Mouse (Mus musculus): ENCODE results near the gene Tmem43. TPM values are rescaled to one million over a fixed set of nuclear protein-coding genes. Genes with fewer than 3 reads are reported as not detected.
A peak's percentile ranks its signal among the peaks of the same experiment; 100 is the strongest.
"Not testable (repeated sequence)": the region's sequence is repeated elsewhere in the genome, so short reads cannot be mapped to it uniquely, and the experiment has no call there.

The Tmem43 gene
- 34.5 and 42.4 TPM in 2 replicates for total RNA-seq (2021)
- long read RNA-seq, transcript Tmem43-201 (12 exons, 2,903 nt) = major isoform, 7 of 13 reads
- long read RNA-seq, partial matches to known transcripts = 5 of 13 reads
- long read RNA-seq, other reads (novel, unspliced or antisense) = 1 of 13 reads

DNA sequence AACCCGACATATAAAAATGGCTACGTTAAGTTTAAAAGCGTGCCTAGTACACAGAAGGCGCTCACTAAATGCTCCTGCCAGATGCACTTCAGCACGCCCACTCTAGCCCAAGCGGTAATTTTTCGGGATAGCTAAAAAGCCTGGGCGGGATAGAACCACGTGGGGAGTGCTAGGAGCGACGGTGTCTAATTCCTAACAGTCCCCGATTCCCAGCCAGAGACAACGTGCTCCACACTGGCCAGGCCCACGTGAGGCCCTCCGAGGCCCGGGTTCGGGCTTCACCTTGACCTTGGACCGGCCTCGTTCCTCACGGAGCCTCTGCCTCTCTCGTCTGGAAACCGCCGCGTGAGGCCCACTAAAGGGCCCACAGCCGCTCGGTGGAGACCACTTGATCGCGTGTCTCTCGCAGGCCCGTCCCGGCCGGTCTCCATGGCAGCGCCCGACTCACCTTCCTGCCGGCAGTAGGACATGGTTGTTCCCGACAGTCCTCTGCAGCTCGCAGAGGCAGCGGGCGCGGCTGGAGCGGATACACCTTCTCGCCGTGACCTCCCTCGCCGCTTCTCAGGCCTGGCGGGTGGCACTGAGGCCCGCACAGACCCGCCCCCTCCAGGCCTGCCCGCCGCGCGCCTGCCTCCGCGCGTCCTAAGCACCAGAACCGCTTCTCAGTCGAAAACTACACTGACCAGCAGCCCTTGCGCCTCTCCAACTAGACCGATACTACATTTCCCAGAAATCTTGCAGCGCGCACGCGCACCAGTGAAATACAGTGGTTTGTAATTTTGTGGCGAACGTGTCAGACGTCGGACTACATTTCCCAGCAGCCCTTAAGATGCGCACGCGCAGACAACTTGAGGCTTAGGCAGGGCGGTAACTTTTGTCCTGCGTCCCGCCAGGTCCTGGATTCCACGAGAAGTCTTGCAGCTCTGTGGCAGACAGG lies at the start of gene Tmem43, which contains the start of gene Chchd4:
TSS of gene Tmem43 (plus strand) at position 836 of the 937 bp plus-strand sequence.
TSS of gene Chchd4 (minus strand) at position 679 of the 937 bp plus-strand sequence.
- DNase-seq = peak; percentile 97

DNA sequence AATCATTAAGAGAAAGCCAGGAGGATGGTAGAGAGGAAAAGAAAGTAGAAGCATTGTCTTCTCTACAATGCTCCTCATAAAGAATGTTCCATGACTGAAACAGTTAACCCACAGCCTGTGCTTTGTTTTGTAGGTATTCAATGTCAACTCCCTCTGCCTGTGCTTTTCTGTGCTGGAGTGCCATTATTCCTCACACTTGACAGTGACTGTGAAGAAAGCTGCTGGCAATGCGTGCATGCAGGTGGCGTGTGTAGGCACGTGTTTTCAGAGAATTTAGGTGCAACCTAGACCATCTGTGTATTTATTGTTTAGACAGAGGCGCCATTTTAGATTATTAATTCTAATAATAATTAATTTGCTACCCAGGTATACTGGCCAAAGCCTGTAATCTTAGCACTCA lies 49.4 kb upstream of the Tmem43 start:
- DNase-seq = no peak

DNA sequence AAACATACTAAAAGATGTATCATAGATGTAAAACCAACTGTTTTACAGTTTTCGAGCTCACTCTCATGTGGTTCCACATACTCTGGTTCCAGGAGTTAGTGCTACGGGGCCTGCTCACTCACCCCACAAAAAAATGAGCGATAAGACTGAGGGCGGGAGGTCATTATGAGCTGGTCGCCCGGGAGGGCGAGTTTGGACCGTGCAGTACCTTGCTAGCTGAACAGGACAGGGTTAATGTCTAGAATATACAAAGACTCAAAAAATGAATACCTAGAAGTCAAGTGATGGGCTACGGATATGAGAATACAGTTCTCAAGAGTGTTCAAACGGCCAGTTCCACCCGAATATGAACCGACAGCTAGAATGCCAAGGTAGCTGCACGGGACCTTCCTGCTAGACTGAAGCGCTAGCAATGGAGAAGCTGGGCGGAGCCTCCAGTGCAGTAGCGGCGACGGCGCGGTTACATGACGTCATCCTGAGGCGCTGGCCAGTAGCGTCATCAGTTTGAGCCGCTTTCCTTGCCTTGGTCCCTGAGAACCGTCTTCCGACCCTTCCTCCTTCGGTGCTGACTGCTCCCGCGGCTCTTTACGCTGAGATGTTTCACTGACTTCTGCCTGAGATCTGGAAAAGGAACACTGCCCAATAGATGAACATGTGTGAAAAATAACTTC lies 32.9 kb upstream of the Tmem43 start:
- DNase-seq = peak; percentile 93

GRCm38 (mm10) chr6:91441145-91441662 lies 32.3 kb upstream of the Tmem43 start:
- no peak for DNase-seq

DNA sequence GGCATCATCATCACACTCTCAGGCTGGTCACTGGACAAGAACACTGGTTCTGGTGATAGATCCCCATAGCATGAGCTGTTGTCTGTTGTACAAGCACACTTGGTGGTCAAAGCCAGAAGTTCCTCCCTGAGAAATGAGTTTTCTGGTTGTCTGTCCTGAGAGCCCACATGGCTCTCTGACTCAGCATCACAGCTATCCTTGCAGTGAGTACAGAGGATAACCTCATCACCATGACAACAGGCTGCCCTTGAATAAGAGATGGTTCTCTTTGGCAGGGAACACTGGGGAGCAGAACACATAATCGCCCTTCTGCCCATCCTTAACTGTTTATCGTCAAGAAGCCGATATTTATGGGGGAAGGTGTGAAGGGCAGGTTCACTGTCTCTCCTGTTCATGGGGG lies 28.2 kb upstream of the Tmem43 start:
- no peak for DNase-seq

DNA sequence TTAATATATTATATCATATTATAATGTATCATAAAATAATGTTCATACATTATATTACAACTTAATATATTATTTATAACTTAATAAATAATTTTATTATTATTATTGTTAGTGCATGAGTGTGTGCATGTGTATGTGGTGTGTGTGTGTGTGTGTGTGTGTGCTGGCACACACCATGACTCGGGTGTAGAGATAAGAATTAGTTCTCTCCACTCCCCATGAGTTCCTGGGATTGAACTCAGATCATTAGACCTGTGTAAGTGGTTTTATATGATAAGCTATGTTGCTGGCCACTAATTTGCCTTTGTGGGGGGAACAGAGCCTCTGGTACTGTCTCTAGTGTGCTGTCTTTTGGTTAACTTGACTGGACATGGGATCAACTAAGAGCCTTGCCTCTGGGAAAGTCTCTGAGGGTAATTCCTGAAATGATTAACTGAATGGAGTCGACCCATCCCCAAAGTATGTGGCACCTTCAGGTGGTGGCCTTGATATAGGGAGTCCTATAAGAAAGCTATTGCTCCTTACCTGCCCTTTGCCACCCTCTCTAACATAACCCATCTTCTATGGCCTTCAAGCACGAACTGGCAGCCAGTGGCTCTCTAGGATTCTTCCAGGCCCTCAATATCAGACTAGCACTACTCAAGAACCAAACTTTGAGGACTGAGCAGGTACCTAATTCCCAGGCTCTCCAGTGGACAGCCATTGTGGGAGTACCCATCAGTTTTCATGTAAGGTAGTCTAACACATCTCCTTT lies 23.9 kb upstream of the Tmem43 start:
- no peak for DNase-seq

DNA sequence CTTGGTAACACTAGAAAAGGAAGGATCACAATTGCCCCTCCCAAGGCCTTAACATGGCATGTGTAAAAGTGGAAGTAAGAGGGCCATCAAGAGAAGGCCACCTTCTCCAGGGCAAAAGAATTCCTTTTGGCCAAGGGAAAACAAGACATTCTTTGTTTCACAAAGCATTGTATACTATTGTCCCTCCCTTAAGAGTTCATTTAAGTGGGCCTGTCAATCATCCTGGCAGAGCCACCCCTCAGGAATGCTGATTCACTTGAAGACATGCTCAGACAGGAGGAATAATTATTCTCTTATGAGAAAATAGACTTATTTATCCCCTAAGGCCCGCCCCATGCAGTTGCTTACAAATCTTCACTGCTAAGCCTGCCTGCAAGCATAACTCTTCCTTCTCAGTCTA lies 21.4 kb upstream of the Tmem43 start:
- DNase-seq = no peak

GRCm38 (mm10) chr6:91454546-91454945 lies 19.0 kb upstream of the Tmem43 start:
- DNase-seq = no peak

- no peak for DNase-seq
Observed at GRCm38 (mm10) chr6:91459471-91459870, 14.0 kb upstream of the Tmem43 start.

DNA sequence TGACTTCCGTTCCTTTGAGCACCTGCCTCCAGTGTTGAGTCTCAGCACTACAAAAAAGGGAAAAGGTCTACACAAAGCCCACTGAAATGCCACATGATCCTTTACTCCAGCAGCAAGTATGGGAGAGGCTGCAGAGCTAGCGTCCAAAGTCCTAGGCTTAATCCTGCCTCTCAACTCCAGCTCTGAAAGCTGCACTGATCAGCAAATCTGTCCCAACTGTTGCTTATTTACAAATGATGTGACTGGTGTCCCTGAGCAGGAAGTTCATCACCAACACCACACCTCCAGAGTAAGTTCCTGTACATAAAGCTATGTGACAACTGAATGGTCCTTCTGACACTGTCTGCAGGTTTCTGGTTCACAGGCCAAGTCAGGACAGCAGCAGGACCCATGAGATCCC lies 7.7 kb upstream of the Tmem43 start:
- no peak for DNase-seq

- DNase-seq = no peak
Observed at GRCm38 (mm10) chr6:91467106-91467505, 6.4 kb upstream of the Tmem43 start.

DNA sequence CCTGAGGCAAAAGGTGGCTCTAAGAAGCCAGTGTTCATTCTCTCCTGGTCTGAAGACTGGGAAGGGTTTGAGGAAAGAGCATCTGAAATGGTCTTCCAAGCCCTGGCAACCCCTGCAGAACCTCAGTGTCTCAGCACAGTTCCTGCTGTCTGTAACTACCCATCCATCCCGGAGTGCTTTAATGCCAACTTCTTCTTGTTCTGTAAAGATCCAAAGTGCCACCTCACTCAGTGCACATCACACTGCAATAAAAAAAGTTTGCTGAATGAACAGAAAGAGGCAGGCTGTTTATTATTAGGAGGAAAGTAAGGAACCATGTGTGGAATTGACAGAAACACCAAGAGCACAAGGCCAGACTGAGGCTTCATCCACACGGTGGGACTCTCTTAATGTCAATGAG lies 2.8 kb upstream of the Tmem43 start:
- DNase-seq = no peak

- DNase-seq = not testable (repeated sequence)
Observed at GRCm38 (mm10) chr6:91471427-91471826, 2.1 kb upstream of the Tmem43 start.

DNA sequence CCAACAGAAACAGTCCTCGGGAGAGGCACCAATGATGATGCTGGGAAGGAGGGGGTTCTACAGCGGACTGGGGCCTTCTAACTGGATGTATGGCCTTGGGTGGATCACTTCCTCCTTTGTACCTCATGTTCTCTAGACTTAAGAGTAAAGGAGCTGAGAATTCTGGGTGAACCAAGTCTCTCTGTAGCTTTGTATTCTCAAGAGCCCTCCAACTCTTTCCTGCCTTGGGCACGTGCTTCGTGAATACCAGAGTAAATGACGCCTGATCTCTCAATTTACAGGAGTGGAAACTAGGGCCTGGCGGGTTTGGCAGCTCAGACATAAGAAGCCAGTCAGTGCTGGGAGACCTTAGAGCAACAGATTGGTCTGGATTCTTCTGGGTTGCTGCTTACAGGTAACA lies 1.2 kb upstream of the Tmem43 start:
- DNase-seq = no peak

GRCm38 (mm10) chr6:91473805-91474440 lies 420 bp downstream of the Tmem43 start:
- DNase-seq = no peak

- peak; percentile 52 for DNase-seq
Observed at GRCm38 (mm10) chr6:91474441-91475190, 1.1 kb downstream of the Tmem43 start.

DNA sequence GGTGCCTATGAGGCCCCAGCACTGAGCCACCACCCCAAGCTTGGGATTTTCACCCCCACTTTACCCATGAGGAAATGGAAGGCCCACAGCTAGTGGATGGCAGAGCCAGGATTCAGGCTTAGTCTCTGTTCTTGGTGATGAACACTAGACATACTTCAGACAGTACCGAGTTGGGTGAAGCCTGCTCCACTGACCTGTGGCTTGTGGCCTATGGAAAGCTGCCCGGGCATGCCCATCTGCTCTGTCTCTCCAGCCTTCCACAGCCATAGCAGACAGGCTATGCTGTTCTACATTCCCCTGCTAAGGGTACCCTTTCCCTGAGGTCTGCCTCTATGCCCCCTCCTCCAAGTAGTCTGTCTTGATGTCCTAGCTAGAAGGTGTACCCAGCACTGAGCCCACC lies 3.0 kb downstream of the Tmem43 start:
- no peak for DNase-seq

GRCm38 (mm10) chr6:91483371-91483770 lies 9.9 kb downstream of the Tmem43 start:
- DNase-seq = no peak

- no peak for DNase-seq
Observed at GRCm38 (mm10) chr6:91486736-91487453, 13.4 kb downstream of the Tmem43 start.
